Mouse (Mus musculus): ENCODE results near the gene Qsox1.
A peak's percentile ranks its signal among the peaks of the same experiment; 100 is the strongest.

Qsox1 gene

DNA sequence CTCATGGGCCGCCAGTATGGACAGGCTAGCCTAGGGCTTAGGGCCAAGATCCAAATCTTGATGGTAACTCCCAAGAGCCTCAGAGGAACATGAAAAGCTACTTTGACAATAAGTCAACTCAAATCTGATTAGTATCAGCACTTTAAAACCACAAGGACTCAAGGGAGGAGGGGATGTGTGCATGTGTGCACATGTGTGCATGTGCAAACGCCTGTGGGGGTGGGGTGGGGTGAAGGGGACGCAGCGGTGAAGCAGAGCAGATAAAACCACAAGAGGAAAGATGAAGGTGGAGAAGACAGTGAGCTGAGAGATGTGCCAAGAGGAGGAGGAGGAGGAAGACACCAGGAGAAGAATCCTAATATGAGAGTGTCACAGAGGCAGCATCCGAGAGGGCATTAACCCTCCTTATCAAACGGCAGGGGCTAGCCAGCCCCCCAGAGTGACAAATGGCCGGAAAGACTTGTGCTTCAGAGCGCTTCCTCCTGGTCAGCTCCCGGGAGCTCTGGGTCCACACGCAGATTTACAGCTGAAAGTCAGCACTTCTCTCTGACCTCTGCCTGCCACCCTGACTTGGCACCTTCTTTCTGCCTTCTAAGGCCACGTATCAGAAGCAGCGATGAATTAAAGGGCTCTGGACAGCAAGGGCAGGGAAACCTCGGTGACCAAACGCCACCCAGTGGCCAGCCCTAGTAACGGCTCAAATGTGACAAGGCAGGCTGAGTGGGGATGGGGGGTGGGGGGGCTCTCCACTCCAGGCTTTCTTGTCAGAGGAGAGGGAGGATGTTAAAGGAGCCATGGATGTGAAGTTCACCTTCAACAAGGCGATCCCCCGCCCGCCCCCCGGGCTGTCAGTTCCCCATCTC, 28.1 kb downstream of the Qsox1 start:
- peak; percentile 64; the same call in 1 of the 2 replicates for TF ChIP-seq GATA4 (IDR thresholded peaks at IDR 0.05; ENCODE audit: insufficient replicate concordance, low read length)

DNA sequence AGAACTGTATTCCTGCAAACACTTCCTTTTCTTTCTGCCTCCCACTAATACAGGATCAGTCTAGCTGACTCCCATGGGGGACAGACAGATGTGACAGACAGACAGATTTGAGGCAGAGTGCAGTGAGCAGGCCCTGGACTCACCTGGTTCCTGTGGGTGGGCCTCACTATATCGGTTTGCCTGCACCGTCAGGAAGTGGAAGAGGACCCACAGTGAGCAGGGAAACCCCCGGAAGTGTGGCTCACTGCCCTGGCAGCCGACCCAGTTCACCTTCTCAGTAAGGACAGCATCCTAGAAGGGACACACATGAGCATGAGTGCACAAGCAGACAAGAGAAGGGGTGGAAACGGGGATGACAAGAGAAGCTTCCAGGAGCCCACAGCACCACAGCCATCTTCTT, 30.3 kb downstream of the Qsox1 start:
- TF ChIP-seq GATA4 (IDR thresholded peaks at IDR 0.05; ENCODE audit: insufficient replicate concordance, low read length): no peak

DNA sequence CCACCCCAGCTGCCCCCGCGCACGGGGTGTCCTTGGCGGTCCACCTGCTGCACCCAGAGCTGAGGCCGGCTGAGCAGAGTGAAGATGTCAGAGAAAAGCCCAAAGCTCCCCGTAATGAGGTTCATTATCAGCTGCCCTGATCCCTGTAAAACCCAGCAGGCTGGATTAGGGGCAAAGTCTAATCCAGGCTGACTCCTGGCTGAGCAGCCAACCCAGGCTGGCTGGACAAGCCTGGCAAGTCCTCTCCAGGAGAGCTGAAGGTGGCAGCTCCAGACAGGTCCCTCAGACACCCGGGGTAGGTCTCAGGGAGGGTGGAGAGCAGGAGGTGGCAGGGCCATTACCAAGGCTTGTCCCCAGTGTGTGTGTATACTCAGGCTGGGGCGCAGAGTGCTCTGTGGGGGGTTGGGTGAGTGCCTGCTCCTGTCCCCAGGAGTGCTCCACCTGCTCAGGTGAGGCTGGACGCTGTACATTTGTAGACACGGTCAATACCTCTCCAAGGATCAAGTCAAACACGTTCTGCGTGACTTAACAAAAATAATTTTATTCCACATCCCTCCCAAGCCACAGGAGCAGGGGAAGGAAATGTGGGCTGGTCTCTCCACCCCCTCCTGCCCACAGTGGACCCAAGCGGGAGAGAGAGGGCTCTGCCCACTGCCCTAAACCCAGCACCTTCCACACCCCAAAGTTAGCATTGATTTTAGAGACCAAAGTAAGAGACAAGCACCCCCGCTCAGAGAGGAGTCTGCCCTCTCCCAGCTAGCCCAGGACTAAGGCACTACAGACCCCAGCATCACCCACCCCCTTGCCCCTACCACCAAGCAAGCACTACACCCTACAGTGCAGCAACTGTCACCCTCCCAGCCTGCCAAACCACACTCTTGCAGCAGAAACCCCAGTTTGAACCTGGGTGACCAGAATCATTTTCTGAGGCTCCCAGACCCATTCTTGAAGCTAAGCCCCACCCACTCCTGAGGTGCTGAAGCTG, 34.8 kb downstream of the Qsox1 start:
- no peak for TF ChIP-seq GATA4 (IDR thresholded peaks at IDR 0.05; ENCODE audit: insufficient replicate concordance, low read length)

DNA sequence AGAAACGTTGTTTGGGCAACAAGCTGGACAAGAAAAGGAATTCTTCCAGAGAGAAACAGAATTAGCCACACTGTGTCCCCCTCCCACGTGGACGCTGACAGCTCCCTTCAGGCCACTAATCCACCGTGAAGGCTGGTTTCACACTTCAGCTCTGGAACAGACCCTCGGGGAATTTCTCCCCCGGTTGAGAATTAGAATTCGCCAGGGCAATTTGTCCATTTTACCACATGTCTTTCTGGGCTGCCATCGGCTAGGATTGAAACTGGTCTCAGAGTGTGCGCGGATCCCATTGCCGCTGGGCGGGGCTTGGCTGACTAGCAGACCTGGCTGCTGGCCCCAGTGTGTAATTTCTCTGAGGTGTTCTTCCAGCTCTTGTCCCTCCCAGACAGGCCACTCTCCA, 53.5 kb downstream of the Qsox1 start:
- TF ChIP-seq GATA4 (IDR thresholded peaks at IDR 0.05; ENCODE audit: insufficient replicate concordance, low read length): no peak

DNA sequence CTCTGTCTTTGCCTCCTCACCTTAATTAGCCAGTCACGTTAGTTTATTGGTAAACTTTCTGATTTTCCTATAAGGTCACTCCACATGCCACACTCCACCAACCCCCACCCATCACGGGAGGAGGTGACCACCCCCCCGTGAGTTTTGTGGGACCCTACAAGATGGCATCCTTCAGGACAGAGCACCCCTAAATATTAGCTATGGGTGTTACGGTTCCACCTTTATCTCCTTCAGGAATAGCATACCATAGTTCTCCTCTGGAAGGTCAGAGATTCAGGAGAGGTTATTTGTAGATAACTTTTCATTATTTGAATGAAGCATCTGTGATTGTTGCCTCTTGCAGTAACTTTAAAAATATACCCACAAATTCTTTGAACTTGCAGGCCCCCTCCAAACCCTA, 54.0 kb downstream of the Qsox1 start:
- no peak for TF ChIP-seq GATA4 (IDR thresholded peaks at IDR 0.05; ENCODE audit: insufficient replicate concordance, low read length)

DNA sequence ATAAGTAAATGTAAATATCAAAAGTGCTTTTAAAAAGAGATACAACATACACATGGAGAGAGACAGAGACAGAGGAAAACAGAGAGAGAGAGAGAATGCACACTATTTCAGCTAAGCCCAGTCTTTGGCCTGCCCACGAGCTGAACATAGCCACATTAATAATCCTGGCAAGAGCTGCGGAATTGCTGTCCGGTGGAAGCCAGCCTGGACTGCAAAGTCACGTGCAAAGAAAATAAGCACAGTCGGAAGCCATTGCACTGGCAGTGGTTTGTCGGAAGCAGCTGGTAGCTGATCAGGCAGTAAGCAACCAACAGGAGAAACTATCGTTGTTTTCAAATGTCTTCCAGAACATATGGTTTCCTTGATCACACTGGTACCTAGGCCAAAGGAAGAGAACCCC, 55.1 kb downstream of the Qsox1 start:
- TF ChIP-seq GATA4 (IDR thresholded peaks at IDR 0.05; ENCODE audit: insufficient replicate concordance, low read length): no peak

DNA sequence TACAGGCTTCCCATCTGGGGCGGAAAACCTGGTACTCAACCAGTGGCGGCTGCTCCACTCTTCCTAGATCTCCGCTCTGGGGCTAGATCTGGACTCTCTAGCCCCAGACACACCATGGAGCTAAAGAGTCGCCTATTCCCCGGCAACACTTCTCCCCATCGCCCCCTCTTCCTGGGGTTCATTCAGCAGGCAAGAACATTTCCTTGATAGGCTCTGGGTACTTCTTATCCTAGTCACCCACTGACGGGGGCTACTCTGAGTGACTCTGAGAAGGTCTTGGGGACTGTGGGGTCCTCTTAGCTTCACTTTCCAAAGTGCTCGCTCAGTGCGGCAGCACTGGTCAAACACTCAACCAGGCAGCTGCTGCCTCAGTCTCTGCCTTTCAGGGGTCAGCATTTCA, 59.3 kb downstream of the Qsox1 start:
- TF ChIP-seq GATA4 (IDR thresholded peaks at IDR 0.05; ENCODE audit: insufficient replicate concordance, low read length): no peak

DNA sequence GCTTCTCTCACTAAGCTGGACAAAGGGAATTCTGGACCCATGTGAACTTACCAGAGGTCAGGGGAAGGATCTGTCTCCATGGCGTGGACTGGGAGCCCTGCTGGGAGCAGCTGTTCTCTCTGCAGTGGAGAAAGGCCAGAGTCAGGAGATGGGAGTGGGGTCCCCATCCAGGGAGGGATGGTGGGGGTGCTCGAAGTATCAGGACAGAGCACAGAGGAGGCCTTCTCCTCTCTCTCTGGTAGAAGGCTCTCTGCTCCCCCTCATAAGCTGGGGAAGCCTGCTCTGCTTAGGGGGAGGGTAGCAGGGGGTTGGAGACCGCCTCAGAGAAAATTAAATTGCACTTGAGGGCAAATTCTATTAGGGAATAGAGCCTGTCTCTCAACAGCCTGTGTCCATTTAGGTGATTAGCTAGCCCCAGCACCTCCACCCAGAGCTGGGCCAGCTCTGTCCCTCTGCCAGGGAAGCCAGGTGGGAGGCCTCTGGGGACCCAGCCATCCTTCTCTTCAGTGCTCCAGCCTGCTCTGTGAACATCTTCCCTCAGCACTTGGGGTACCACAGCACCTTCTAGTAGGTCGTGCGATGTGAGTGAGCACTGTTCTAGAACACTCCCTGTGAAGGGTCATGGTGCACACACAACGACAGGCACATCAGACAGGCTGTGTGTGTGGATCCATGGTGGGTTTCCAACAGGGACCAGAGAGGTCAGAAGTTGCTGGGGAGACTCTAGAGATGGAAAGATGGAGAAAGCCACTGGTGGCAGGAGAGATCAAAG, 61.0 kb downstream of the Qsox1 start, which contains the start of gene Lhx4:
Lhx4 (minus strand) TSS at position 201 of the 772 bp plus-strand sequence.
- no peak for TF ChIP-seq GATA4 (IDR thresholded peaks at IDR 0.05; ENCODE audit: insufficient replicate concordance, low read length)

DNA sequence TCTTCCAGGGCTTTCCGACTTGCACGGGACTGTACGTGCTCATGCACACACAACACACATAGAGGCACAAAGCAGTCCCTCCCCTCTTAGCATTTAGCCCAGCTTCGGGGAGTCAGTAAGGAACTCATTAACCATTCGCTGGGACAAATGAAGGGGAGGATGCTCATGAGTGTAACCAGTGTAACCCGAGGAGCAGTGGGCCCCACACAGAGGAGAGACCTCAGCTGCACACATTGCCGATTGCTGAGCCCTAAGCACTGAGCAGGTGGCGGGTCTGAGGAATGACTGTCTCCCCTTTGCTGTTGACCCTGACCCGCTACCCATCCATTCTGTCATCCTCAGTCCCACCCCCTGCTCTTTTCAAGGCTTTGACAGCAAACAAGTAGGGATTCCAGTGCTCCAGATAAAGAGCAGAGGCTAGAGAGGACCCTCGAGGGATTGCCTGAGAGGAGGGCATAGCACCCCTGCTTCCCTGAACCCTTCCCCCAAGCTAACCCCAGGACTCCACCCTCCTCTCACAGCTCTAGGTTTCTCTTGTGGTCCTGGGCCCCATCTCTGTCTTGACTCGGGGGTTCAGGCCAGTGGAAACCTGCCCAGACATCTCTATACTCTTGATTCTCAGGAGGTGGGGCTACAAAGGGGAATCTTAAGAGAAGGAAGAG, 62.0 kb downstream of the Qsox1 start:
- no peak for TF ChIP-seq GATA4 (IDR thresholded peaks at IDR 0.05; ENCODE audit: insufficient replicate concordance, low read length)

DNA sequence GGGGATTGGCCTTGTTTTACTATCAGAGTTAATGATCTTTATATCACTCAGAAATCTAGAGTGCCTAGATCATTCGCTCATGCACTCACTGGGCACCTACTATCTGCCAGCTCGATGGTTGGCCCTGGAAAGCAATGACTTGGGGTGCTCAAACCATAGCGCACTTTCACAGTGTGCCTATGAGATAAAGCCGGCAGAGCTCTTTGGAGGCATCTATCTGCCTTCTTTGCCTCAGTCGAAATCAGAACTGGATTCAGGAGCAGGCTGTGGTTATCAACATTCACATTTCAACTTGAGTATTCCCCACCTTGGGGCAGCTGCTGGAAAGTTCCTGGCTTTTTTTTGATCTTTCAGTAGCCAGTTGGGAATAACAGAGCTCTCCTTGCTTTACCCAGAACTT, 64.8 kb downstream of the Qsox1 start:
- no peak for TF ChIP-seq GATA4 (IDR thresholded peaks at IDR 0.05; ENCODE audit: insufficient replicate concordance, low read length)

DNA sequence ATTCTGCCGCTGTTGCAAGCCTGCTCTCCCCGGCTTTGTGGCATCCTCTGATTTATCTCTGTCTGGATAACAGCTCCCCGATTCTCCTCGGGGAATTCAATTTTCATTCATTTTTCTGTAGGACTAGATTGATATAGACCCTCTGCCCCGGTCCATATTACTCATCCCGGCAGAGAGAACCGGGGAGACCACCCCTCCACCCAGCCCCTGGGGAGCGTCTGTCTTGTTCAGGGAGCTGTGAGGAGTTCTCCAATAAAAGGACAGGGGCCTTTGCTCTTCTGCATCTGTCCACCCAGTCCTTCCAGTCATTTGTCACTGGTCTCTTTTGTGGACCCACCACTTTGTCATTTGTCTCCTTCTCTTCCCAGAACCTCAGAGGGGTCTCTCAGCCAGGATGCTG, 65.7 kb downstream of the Qsox1 start:
- no peak for TF ChIP-seq GATA4 (IDR thresholded peaks at IDR 0.05; ENCODE audit: insufficient replicate concordance, low read length)

DNA sequence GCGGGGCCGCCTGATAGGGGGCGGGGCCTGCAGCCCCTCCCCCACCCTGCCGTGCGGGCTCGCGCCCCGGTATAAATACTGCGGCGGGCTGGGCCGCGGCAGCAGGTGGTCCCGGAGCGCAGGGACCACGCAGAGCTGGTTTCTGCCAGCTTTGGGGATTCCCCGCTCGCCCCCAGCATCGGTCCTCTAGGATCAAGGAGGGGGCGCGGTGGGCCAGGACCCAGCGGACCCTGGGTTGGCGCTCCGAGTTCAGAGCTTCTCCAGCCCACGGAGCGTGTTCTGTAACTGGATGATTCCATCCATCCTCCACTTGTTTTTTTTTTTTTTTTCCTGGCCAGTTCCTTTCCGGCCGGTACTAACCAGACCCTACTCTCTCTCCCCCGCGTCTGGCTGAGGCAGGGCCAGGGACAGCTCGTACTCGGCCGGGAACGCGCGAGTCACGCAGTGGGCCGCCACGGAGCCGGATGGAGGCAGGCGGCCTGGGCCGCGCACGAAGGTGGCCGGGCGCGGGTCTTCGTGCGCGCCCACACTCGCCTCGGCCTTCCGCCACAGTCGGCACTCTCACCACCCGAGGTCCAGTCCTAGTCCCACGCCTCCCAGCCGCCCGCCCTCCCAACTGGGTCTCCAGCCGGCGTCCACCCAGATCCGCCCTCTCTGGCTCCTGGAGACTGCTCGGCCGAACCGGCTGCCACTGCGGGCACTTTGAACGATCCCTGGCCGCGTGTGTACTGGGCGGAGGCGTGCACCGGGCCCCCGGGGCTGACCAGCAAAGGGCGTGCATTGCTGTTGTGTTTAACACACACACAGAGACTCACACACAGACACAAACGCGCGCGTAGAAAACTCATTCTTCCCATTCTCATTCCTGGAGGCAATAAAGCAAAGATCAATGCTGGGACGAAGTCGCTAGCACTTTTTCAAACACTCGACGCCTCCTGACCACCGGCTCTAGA, 70.0 kb downstream of the Qsox1 start:
- TF ChIP-seq GATA4 (IDR thresholded peaks at IDR 0.05; ENCODE audit: insufficient replicate concordance, low read length): no peak

DNA sequence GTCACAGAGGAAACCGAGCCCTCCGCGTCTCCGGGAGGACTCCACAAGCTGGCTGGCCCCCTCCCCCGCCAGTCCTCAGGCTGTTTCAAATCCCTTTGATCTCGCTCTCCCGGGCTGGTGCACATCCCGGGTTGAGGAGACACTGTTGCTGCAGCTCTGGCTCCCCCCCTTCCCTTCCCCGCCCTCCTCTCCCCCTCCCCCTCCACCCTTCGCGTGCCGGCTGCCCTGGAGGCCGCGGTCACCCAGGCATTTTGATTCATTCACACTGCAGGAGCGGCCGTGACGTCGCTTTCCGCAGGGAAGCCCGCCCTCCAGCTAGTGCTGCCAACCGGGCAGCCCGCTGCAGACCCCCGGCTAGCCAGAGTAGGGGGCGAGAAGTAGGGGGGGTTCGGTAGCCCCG, 70.7 kb downstream of the Qsox1 start:
- no peak for TF ChIP-seq GATA4 (IDR thresholded peaks at IDR 0.05; ENCODE audit: insufficient replicate concordance, low read length)
